Mouse (Mus musculus): Measurements from ENCODE around the gene Asphd2.

DNA sequence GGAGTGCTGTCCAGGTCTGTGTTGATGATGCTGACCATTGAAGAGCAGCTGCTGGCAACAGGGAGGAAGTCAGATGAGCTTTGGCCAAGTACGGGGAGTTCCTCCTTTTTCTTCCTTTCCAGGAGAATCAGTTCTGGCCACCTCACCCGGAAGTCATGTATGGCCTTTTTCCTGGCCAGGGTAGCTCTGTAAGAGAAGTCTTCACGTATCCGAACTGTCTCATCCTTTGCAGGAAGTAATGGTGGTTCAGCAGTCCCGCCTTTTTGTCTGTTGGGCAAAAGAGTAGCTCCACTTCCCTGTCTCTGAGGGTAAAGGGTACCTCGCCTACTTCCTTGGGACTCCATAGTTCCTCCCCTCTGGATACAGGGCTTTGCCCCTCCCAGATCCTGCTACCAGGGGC lies 39.2 kb downstream of the Asphd2 start:
- no peak for TF ChIP-seq POLR2A (IDR thresholded peaks at IDR 0.05; ENCODE audit: borderline replicate concordance, extremely low read depth, insufficient read depth, insufficient read length, poor library complexity, severe bottlenecking)
- no peak for TF ChIP-seq CTCF (IDR thresholded peaks at IDR 0.05; ENCODE audit: borderline replicate concordance, extremely low read depth, insufficient read depth, insufficient read length)
